Mouse (Mus musculus) monocyte, adult 5-6 weeks (primary cell): ENCODE results near the gene Cep19. TPM values are rescaled to one million over a fixed set of nuclear protein-coding genes. Genes with fewer than 3 reads are reported as not detected.

ENCODE experiments used
- ATAC-seq: fragments of 153-309, 156-312 bp; replicated peaks from 2 replicates; pipeline ENCODE4 v1.8.0; 2017; ENCODE audit warnings: mild to moderate bottlenecking; ENCODE audit not compliant: low TSS enrichment, insufficient number of reproducible peaks, severe bottlenecking, poor library complexity, low FRiP score
- total RNA-seq: library from RNA; stranded (forward); fragments of 200-1000, 200-491, 200-594 nt; gene quantifications from 3 replicates; pipeline ENCODE4 v1.2.3, GENCODE M21; 2017

Cep19 gene
- total RNA-seq, 1 experiment from 2014 or later = 15.4 TPM

GRCm38 (mm10) chr16:32102295-32102694 is 2.7 kb downstream of the Cep19 start:
- no peak for ATAC-seq

GRCm38 (mm10) chr16:32105698-32106097 is 6.1 kb downstream of the Cep19 start:
- no peak for ATAC-seq

GRCm38 (mm10) chr16:32107342-32108045 is 7.9 kb downstream of the Cep19 start:
- 0 out of 2 replicates have a peak, but pooled peaks have one; percentile 47 for ATAC-seq

- peak; percentile 50; the same call in 1 of the 2 replicates for ATAC-seq
Measured at GRCm38 (mm10) chr16:32108170-32108569, 8.6 kb downstream of the Cep19 start.

- ATAC-seq = no peak
Measured at GRCm38 (mm10) chr16:32108578-32108977, 9.0 kb downstream of the Cep19 start.

GRCm38 (mm10) chr16:32110951-32111699 is 11.5 kb downstream of the Cep19 start:
- ATAC-seq = no peak

GRCm38 (mm10) chr16:32113541-32114218 is 14.1 kb downstream of the Cep19 start:
- ATAC-seq = peak; percentile 81

- no peak for ATAC-seq
Measured at GRCm38 (mm10) chr16:32114406-32114805, 14.8 kb downstream of the Cep19 start.

GRCm38 (mm10) chr16:32114968-32115695 is 15.5 kb downstream of the Cep19 start:
- peak; percentile 45 for ATAC-seq

GRCm38 (mm10) chr16:32115781-32116180 is 16.2 kb downstream of the Cep19 start:
- ATAC-seq = no peak

GRCm38 (mm10) chr16:32116186-32116585 is 16.6 kb downstream of the Cep19 start:
- ATAC-seq = no peak

GRCm38 (mm10) chr16:32120454-32120853 is 20.9 kb downstream of the Cep19 start:
- no peak for ATAC-seq

GRCm38 (mm10) chr16:32124020-32124419 is 24.4 kb downstream of the Cep19 start:
- ATAC-seq = no peak

GRCm38 (mm10) chr16:32124444-32125335 is 25.1 kb downstream of the Cep19 start:
- peak; percentile 86 for ATAC-seq

GRCm38 (mm10) chr16:32125364-32125763 is 25.8 kb downstream of the Cep19 start:
- ATAC-seq = no peak

- ATAC-seq = no peak
Measured at GRCm38 (mm10) chr16:32127046-32127445, 27.4 kb downstream of the Cep19 start.

- ATAC-seq = no peak
Measured at GRCm38 (mm10) chr16:32129449-32130189, 30.0 kb downstream of the Cep19 start.
